Mouse (Mus musculus) gastrocnemius, postnatal 36 days (tissue): ENCODE data around the gene Cyb5rl. TPM values are rescaled to one million over a fixed set of nuclear protein-coding genes. Genes with fewer than 3 reads are reported as not detected.
A peak's percentile ranks its signal among the peaks of the same experiment; 100 is the strongest.
"Not testable (repeated sequence)": the region's sequence is repeated elsewhere in the genome, so short reads cannot be mapped to it uniquely, and the experiment has no call there.

Experiments used
- DNase-seq, 2 experiments: peaks; one replicate each; pipeline ENCODE4 v3.0.0; 2022
- intact Hi-C: fragments of 180-260 bp; cut with DNase I; formaldehyde crosslinking; loops from one replicate; pipeline ENCODE4 v1.15.1; 2025
- total RNA-seq, 2 experiments: library from RNA; stranded (reverse); gene quantifications; 2 replicates each; pipeline ENCODE4 v1.2.3; 2021

Cyb5rl gene
- total RNA-seq, 2 experiments from 2014 or later, result 15.3 to 17.7 TPM

- intact Hi-C loops, result no loop called here
- no peak for DNase-seq
Observed at GRCm38 (mm10) chr4:107098791-107099525, 32.2 kb downstream of the Cyb5rl start.

DNA sequence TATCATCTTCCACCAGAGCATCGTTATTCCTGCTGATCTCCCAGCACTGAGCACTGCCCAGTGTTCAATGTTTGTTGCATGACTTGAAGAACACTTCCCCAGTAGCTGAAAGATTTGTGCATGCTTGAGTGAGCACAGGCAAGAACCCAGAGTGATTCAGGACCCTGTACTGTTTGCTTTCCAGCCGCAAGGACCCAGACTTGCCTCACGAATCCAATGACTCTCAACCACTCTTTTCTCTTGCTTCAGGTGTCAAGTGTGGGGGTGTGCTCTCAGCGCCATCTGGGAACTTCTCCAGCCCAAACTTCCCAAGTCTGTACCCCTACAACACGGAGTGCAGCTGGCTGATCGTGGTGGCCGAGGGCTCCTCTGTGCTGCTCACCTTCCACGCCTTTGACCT lies 35.4 kb downstream of the Cyb5rl start:
- no peak for DNase-seq
- intact Hi-C loops, result no loop called here

- no peak for DNase-seq
- intact Hi-C loops, result no loop called here
Observed at GRCm38 (mm10) chr4:107106777-107107176, 40.0 kb downstream of the Cyb5rl start.

DNA sequence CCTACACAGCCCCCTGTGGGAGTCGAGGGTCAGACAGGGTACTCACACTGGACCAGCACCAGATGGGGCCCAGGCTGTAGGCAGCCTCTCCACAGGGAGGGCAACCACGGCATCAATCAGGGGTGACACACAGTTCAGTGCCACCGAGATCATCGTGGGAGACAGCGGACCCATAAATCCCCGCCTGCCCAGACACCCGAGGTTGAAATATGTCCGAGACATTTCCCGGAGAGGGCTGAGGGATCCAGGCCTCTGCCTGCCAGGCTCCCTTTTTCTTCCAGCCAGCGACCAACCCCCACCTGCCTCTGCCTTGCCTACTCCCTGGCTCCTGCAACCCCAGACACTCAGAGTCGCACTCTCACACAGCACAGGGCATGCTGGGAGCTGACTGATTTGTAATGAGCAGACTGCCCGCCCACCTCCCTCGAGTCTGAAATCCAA lies 41.5 kb downstream of the Cyb5rl start:
- DNase-seq, result no peak
- intact Hi-C loops, result no loop called here

DNA sequence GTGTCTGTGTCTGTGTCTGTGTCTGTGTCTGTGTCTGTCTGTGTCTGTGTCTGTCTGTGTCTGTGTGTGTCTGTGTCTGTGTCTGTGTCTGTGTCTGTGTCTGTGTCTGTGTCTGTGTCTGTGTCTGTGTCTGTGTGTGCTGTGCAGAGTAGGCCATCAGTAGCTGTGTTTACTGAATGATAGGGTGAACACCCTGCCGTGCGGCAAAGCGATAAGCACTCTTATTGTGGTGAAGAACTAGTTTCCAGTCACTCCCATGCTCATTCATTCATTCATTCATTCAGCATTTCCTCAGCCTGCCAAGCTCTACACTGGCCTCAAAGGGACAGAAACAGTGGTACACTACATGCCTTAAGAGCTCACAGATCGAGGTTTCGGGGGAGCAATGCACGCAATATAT lies 42.4 kb downstream of the Cyb5rl start:
- DNase-seq, intact Hi-C loops: not testable (repeated sequence)

DNA sequence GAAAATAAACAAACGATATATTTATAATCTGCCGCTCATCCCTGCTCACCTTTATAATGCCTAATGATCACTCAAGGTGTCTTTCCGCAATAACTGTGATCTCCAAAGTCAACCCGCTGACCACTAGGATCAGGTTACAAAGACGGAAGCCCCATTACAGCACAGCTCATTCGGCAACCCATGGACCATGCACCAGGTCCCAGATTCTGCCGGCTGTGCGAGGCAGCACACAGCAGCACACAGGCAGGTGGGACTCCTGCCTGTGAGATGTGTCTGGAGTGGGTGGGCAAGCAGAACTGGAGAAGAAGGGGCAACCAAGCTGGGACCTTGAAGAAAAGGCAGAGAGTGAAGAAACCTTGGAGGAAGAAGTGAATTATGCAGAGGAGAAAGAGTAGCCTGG lies 47.5 kb downstream of the Cyb5rl start:
- DNase-seq, result no peak
- intact Hi-C loops, result no loop called here

GRCm38 (mm10) chr4:107117741-107118385 lies 51.1 kb downstream of the Cyb5rl start:
- DNase-seq, result no peak
- intact Hi-C loops, result no loop called here

- no peak for DNase-seq
- intact Hi-C loops, result no loop called here
Observed at GRCm38 (mm10) chr4:107119056-107119455, 52.3 kb downstream of the Cyb5rl start.

- intact Hi-C loops, result no loop called here
- no peak for DNase-seq
Observed at GRCm38 (mm10) chr4:107120676-107121075, 53.9 kb downstream of the Cyb5rl start.

GRCm38 (mm10) chr4:107121165-107121943 lies 54.6 kb downstream of the Cyb5rl start:
- intact Hi-C loops, result no loop called here
- DNase-seq, result peak in 1 of 2 experiments; percentile 34

DNA sequence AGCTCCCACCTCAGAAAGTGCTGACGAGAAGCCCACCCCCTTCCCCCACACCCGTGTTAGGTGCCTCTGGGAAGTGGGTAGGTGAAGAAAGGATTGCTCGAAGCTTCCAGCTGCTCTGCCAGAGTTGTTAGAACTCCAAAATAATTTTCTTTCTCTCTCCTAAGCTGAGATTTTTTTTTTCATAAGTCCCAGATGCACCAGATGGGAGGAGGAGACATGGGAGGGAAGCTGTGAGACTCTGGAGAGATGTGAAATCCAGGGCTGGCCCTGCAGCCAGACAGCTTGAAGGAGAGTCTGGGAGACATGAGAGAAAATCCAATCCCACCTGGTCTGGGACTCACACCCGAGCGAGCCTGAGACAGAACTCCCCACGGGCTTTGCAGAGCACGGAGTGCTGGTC lies 57.6 kb downstream of the Cyb5rl start:
- DNase-seq, result no peak
- intact Hi-C loops, result no loop called here

DNA sequence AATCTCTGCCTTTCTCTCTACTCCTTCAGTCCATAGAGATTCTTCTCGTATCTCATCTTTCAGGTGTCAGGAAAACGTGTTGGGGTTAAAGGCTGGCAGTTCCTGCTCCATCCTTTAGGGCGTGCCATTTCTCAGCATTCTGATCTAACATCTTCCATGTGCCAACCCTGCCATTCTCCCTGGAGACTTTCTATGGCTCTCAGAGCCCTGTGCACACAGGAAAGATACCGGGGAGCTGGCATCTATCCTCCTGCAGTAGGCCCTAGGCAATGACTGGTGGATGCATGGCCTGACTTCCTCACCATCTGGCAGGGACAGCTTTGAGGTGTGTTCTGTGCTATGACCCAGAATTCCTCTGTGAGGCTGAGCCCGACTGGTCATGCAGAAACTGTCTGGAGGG lies 58.3 kb downstream of the Cyb5rl start:
- intact Hi-C loops, result no loop called here
- no peak for DNase-seq

DNA sequence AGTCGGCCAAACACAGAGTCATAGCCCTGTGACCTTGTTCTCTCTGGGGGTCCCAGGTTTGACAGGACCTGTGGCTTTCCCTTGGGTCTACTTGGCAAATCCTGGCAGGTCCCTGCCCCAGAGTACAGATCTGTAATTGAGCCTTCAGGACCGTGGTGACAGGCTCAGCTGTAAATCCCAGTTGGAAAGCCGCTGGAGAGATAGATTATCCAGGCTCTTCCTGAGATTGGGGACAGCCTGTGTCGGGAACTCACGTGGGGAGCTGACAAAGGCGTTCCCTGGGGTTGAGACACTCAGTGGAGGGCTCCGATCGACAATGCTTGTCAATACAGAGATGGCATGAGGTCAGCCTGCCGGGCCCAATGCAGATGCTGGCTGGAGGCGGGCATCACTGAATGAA lies 59.6 kb downstream of the Cyb5rl start:
- DNase-seq, result no peak
- intact Hi-C loops, result no loop called here

DNA sequence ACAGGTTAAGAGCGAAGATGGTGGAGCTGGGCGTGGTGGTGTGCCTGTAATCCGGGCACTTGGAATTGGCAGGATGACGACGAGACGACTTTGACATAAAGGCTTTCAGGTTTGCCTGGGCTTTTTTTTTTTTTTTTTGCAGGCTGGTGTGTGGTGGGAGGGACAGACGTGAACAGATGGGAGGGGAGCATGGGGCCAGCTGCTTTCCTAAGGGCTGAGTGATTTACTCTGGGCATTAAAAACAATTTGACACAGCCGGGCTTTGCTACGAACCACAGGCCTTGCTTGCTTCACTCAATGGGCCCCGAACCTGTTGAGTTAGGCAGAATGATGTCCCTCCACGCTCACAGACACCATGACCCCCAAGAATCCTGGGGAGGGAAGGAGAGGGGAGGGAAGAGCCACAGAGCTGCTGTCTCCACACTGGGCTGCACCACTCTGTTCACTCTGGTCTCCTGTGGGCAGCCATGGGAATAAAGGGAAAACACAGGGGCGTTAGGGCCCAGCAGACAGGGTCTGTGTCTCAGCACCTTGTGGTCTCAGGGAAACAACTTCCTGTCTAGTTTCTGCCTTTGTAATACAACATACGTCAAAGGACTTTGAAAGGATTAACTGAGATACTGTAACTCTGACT lies 60.2 kb downstream of the Cyb5rl start:
- no peak for DNase-seq

DNA sequence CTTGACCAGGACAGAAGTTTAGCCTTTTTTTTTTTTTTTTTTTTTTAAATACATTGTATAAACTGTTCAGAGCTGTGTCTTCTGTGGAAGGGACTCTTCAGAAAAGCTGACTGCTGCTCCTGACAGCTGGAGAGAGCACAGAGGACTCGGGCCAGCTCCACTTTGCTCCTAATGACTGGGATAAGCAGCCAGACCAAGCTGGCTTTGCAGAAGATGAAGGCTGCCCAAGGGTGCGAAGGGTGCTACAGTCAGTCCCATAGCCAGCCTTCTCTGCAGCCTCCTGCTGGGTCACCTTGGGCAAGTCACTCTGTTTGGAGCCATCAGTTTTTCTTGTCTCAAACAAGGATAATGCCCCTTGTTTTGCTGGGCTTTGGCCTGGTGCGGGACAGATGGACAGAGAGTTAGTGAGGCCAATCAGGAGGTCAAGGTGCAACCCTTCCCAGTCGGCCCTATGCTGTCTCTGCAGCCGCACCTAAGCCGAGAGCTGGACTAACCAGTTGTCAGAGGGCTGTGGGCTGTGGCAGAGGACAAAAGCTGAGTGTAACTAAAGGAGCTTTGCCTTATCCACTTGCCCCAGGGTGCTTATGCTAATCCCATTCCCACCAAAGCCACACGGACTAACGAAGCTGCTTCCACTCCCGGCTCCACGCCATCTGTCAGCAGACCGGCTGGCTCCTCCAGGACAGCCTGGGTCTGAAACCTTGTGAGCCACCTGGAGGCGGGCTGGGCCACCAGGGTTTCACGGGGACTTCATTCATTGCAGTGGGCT lies 61.3 kb downstream of the Cyb5rl start:
- DNase-seq, result no peak
- intact Hi-C loops, result no loop called here

More for the DNA sequence above, 60.2 kb downstream of the Cyb5rl start:
- intact Hi-C loops, result no loop called here

DNA sequence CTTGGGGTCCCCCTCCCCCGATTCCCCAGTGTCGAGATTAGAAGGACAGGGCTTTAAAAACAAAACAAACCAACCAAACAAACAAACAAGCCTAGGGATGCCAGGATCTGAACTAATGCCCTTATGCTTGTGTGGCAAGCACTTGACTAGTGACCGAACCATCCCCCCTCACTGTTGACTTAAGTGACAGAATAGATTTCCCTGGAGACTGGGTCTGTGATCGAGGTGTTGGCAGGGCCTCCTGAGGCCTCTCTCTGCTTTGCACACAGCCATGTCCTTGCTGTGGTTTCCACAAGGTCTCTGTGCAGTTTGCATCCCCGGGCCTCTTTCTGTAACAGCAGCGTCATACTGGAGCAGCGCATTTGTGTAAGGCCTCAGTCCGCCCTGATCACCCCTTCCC lies 62.6 kb downstream of the Cyb5rl start:
- intact Hi-C loops, result no loop called here
- no peak for DNase-seq

GRCm38 (mm10) chr4:107130534-107130933 lies 63.7 kb downstream of the Cyb5rl start:
- DNase-seq, result no peak
- intact Hi-C loops, result no loop called here

GRCm38 (mm10) chr4:107134891-107135290 lies 68.1 kb downstream of the Cyb5rl start:
- no peak for DNase-seq
- intact Hi-C loops, result no loop called here

- no peak for DNase-seq
- intact Hi-C loops, result no loop called here
Observed at GRCm38 (mm10) chr4:107135663-107136062, 68.9 kb downstream of the Cyb5rl start.

GRCm38 (mm10) chr4:107136531-107136930 lies 69.7 kb downstream of the Cyb5rl start:
- intact Hi-C loops, result no loop called here
- DNase-seq, result no peak
